Mouse (Mus musculus): ENCODE measurements around the gene Cdc6. TPM values are rescaled to one million over a fixed set of nuclear protein-coding genes. Genes with fewer than 3 reads are reported as not detected.
A peak's percentile ranks its signal among the peaks of the same experiment; 100 is the strongest.

Cdc6 gene
- total and polyA plus RNA-seq, 2 experiments from 2014 or later, result 1.4 to 4.2 TPM

- WGBS, result 87% methylated on average over 9 of the region's 9 CpGs
- no peaks in the 10 kb centered on the region for H3K27me3 ChIP-seq (ENCODE audit: control insufficient read depth, insufficient read depth, low read length)
- H3K9ac ChIP-seq (replicated peaks; ENCODE audit: low read depth, low read length), result no peak overlapping the region
- H3K4me3 ChIP-seq (ENCODE audit: low read depth, low read length), result no peak overlapping the region
- peaks cover under 1% of the 10 kb centered on the region; the same call in 1 of the 2 replicates for H3K4me1 ChIP-seq (ENCODE audit: control insufficient read depth, insufficient read depth)
- no peak for ATAC-seq (ENCODE audit: insufficient read depth, low read depth)
- no peak overlapping the region for H3K4me2 ChIP-seq (ENCODE audit: low read depth, low read length)
- TF ChIP-seq EP300 (IDR thresholded peaks at IDR 0.05; ENCODE audit: low read depth), result no peak
- no peak for TF ChIP-seq CTCF (IDR thresholded peaks at IDR 0.05; ENCODE audit: low read depth)
- 0 out of 2 replicates have a peak, but pooled peaks cover 4% of the 10 kb centered on the region for H3K36me3 ChIP-seq (replicated peaks; ENCODE audit: control insufficient read depth, insufficient read depth, low read length)
- no peaks in the 10 kb centered on the region for H3K9me3 ChIP-seq (replicated peaks; ENCODE audit: control insufficient read depth, low read length)
- H3K27ac ChIP-seq (ENCODE audit: low read depth), result no peak overlapping the region
- no peak for DNase-seq (ENCODE audit: low spot score)
Measured at GRCm38 (mm10) chr11:98877001-98877400, 30.6 kb upstream of the Cdc6 start.

DNA sequence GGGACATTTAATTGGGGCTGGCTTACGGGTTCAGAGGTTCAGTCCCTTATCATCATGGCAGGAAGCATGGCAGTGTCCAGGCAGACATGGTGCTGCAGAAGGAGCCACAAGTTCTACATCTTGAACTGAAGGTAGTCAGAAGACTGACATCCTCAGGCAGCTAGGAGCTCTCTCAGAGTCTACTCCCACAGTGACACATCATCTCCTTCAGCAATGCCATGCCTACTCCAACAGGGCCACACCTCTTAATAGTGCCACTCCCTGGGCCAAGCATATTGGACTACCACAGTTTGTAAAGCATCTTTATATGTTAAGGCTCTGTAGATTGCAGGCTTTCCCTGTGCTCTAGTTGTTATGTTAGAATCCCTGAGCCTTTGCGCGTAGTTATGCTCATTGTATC is 19.9 kb upstream of the Cdc6 start:
- Histone ChIP-seq H3K9me3 (replicated peaks; ENCODE audit: control insufficient read depth, low read length) (no peaks in the 10 kb centered on the region), H3K36me3 (replicated peaks; ENCODE audit: control insufficient read depth, insufficient read depth, low read length) (peaks cover 71% of the 10 kb centered on the region), H3K27ac (ENCODE audit: low read depth) (no peak overlapping the region), H3K9ac (replicated peaks; ENCODE audit: low read depth, low read length) (no peak overlapping the region), H3K4me3 (ENCODE audit: low read depth, low read length) (no peak overlapping the region), H3K27me3 (ENCODE audit: control insufficient read depth, insufficient read depth, low read length) (no peaks in the 10 kb centered on the region), H3K4me1 (ENCODE audit: control insufficient read depth, insufficient read depth) (no peaks in the 10 kb centered on the region), H3K4me2 (ENCODE audit: low read depth, low read length) (no peak overlapping the region)
- no peak for DNase-seq (ENCODE audit: low spot score)
- ATAC-seq (ENCODE audit: insufficient read depth, low read depth), result no peak
- TF ChIP-seq EP300 (IDR thresholded peaks at IDR 0.05; ENCODE audit: low read depth) (no peak), CTCF (IDR thresholded peaks at IDR 0.05; ENCODE audit: low read depth) (no peak)
- WGBS, result 90% methylated on average over 3 of the region's 3 CpGs

GRCm38 (mm10) chr11:98889077-98889476 is 18.5 kb upstream of the Cdc6 start:
- H3K27me3 ChIP-seq (ENCODE audit: control insufficient read depth, insufficient read depth, low read length), result no peaks in the 10 kb centered on the region
- DNase-seq (ENCODE audit: low spot score) (no peak), ATAC-seq (ENCODE audit: insufficient read depth, low read depth) (no peak)
- no peak overlapping the region for H3K4me3 ChIP-seq (ENCODE audit: low read depth, low read length)
- TF ChIP-seq EP300 (IDR thresholded peaks at IDR 0.05; ENCODE audit: low read depth), result no peak
- no peak for TF ChIP-seq CTCF (IDR thresholded peaks at IDR 0.05; ENCODE audit: low read depth)
- H3K9ac ChIP-seq (replicated peaks; ENCODE audit: low read depth, low read length), result no peak overlapping the region
- H3K4me2 ChIP-seq (ENCODE audit: low read depth, low read length), result no peak overlapping the region
- no peaks in the 10 kb centered on the region for H3K4me1 ChIP-seq (ENCODE audit: control insufficient read depth, insufficient read depth)
- peaks cover 84% of the 10 kb centered on the region for H3K36me3 ChIP-seq (replicated peaks; ENCODE audit: control insufficient read depth, insufficient read depth, low read length)
- WGBS, result over 99% methylated on average over 4 of the region's 4 CpGs
- no peaks in the 10 kb centered on the region for H3K9me3 ChIP-seq (replicated peaks; ENCODE audit: control insufficient read depth, low read length)
- no peak overlapping the region for H3K27ac ChIP-seq (ENCODE audit: low read depth)

GRCm38 (mm10) chr11:98889977-98890376 is 17.6 kb upstream of the Cdc6 start:
- Histone ChIP-seq H3K36me3 (replicated peaks; ENCODE audit: control insufficient read depth, insufficient read depth, low read length) (peaks cover 82% of the 10 kb centered on the region), H3K4me1 (ENCODE audit: control insufficient read depth, insufficient read depth) (no peaks in the 10 kb centered on the region), H3K27ac (ENCODE audit: low read depth) (no peak overlapping the region), H3K9me3 (replicated peaks; ENCODE audit: control insufficient read depth, low read length) (no peaks in the 10 kb centered on the region), H3K4me2 (ENCODE audit: low read depth, low read length) (no peak overlapping the region), H3K9ac (replicated peaks; ENCODE audit: low read depth, low read length) (no peak overlapping the region), H3K4me3 (ENCODE audit: low read depth, low read length) (no peak overlapping the region), H3K27me3 (ENCODE audit: control insufficient read depth, insufficient read depth, low read length) (no peaks in the 10 kb centered on the region)
- ATAC-seq (ENCODE audit: insufficient read depth, low read depth) (no peak), DNase-seq (ENCODE audit: low spot score) (no peak)
- WGBS, result 84% methylated on average over 5 of the region's 5 CpGs
- TF ChIP-seq EP300 (IDR thresholded peaks at IDR 0.05; ENCODE audit: low read depth), result no peak

- TF ChIP-seq EP300 (IDR thresholded peaks at IDR 0.05; ENCODE audit: low read depth), result no peak
- no peak for TF ChIP-seq CTCF (IDR thresholded peaks at IDR 0.05; ENCODE audit: low read depth)
- Histone ChIP-seq H3K4me1 (ENCODE audit: control insufficient read depth, insufficient read depth) (no peaks in the 10 kb centered on the region), H3K4me2 (ENCODE audit: low read depth, low read length) (no peak overlapping the region), H3K9ac (replicated peaks; ENCODE audit: low read depth, low read length) (no peak overlapping the region), H3K27ac (ENCODE audit: low read depth) (no peak overlapping the region), H3K4me3 (ENCODE audit: low read depth, low read length) (no peak overlapping the region), H3K36me3 (replicated peaks; ENCODE audit: control insufficient read depth, insufficient read depth, low read length) (peaks cover 82% of the 10 kb centered on the region), H3K9me3 (replicated peaks; ENCODE audit: control insufficient read depth, low read length) (no peaks in the 10 kb centered on the region), H3K27me3 (ENCODE audit: control insufficient read depth, insufficient read depth, low read length) (no peaks in the 10 kb centered on the region)
- ATAC-seq (ENCODE audit: insufficient read depth, low read depth), result no peak
- no peak for DNase-seq (ENCODE audit: low spot score)
- WGBS, result 73% methylated on average over 5 of the region's 5 CpGs
Measured at GRCm38 (mm10) chr11:98892426-98892825, 15.2 kb upstream of the Cdc6 start.

- H3K4me1 ChIP-seq (ENCODE audit: control insufficient read depth, insufficient read depth), result peaks cover 8% of the 10 kb centered on the region
- no peak overlapping the region for H3K4me3 ChIP-seq (ENCODE audit: low read depth, low read length)
- DNase-seq (ENCODE audit: low spot score), result no peak
- 0 out of 2 replicates have a peak, but pooled peaks have one; percentile 31 for ATAC-seq (ENCODE audit: insufficient read depth, low read depth)
- 65% methylated on average over 12 of the region's 12 CpGs for WGBS
- H3K36me3 ChIP-seq (replicated peaks; ENCODE audit: control insufficient read depth, insufficient read depth, low read length), result peaks cover 61% of the 10 kb centered on the region
- no peak overlapping the region for H3K4me2 ChIP-seq (ENCODE audit: low read depth, low read length)
- 0 out of 2 replicates have a peak overlapping the region, but pooled peaks have one; percentile 4 for H3K27ac ChIP-seq (ENCODE audit: low read depth)
- H3K27me3 ChIP-seq (ENCODE audit: control insufficient read depth, insufficient read depth, low read length), result no peaks in the 10 kb centered on the region
- TF ChIP-seq CTCF (IDR thresholded peaks at IDR 0.05; ENCODE audit: low read depth) (no peak), EP300 (IDR thresholded peaks at IDR 0.05; ENCODE audit: low read depth) (no peak)
- no peak overlapping the region for H3K9ac ChIP-seq (replicated peaks; ENCODE audit: low read depth, low read length)
- no peaks in the 10 kb centered on the region for H3K9me3 ChIP-seq (replicated peaks; ENCODE audit: control insufficient read depth, low read length)
Measured at GRCm38 (mm10) chr11:98900529-98901125, 7.0 kb upstream of the Cdc6 start.
